Mouse (Mus musculus) induced T-regulatory cell, adult 2 months (primary cell): ENCODE measurements at regions not wholly inside any gene's neighbourhood (a gene's known extent, or its start where the extent isn't known, plus 50 kb on each side); places are given as distances from the start of the nearest gene placed in this dataset.

ENCODE experiments used
- DNase-seq: peaks from one replicate; pipeline ENCODE4 v3.0.0-alpha.2; 2012; ENCODE audit warnings: low read depth

DNA sequence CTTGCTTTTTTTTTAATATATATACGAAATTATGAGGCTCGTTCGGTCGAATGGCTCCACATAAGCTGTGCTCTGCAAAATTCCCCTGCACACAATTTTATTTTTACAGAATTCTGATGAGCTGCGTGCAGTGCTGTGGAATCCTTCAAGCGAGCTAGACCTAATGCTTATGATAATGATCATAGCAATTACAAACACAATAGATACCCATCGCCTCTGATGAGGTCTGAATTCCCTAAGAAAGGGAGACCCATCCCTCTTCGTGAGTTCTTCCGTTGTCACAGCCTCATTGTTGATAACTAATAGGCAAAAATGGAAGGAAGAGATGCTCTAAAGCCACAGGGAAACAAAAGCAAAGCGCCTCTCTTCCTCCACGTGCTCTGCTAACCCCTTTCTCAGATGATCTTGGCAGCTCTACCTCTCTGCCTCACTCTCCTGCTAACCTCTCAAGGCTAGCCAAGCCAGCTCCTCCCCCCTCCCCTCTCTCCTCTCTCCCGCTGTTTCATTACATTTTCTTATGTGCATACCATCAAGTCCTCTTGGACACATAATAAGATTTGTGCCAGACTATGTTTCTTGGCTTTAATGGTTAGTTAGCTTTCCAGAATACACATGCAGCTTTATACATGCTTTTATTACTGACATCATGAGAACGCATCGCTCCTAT is 367.7 kb upstream of the Adgrl2 start:
- no peak for DNase-seq

DNA sequence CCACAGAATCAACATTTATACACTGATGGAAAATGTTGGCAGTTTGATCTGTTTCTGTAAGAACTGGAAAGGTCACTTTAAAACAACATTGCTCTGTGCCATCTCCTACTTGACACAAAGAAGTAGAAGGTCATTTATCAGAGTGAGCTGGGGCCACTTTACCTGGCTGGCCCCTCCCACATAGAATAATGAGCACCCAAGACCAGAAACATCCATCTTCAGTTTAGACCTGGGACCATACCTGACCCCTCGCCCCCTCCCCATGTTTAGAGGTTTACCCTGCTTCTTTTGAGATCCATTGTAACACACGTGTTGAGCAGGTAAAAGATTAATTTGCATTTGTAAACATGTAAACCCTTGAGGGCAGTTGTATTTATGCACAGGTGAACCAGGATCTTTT is 366.8 kb upstream of the Adgrl2 start:
- no peak for DNase-seq

DNA sequence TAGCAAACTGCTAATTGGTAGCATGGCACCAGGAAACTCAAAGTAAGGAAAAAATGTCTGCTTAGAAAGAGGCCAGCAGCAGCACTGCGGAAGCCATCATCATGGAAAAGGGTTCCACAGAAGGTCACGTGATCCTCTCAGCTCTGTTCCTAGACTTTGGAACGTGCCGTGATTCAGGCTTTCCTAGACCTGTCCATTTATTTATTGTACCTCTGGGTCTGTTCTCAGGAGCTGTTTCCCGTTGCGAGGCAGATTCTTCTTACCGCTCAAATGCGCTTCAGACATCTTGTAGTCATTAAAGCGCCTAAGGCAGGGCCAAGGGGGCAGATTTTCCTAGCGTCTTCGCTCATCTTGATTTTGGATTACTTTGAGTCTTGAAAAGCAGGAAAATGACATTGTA is 365.0 kb upstream of the Adgrl2 start:
- no peak for DNase-seq

DNA sequence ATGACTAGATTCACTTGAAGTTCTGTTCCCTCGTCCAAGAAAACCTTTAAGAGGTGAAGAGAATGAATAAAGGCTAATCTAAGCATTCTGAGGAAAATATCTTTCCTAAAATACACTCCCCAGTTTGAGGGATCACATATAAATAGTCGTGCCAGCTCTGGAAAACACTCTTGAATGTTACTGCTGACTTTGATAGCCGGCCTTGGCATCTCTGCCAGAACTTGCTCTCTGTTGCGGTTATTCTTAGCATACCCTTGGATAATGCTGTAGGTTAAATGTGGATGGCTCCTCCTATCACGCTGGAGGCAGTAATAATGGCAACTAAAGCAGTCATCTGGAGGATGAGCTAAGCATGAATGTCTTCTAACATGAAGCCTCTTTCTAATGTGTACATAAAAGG is 363.6 kb upstream of the Adgrl2 start:
- no peak for DNase-seq

DNA sequence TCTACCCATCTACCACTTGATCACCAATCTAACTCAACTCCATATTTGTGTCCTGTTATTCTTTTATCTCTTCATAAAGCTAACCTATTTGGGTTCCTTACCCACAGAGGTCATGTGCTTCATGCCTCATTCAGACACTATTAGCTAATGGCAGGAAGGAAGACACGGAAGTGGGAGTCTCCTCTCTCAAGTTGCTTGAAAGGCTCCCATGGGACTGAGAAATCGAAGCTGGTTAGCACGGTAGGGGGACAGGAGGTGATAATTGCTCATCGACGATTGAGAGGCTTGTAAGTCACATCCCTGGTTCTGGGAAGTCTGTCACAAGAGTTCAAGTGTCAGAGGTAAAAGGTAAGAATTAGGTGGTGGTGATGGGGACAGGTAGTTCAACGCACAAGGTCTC is 362.2 kb upstream of the Adgrl2 start:
- DNase-seq = no peak

DNA sequence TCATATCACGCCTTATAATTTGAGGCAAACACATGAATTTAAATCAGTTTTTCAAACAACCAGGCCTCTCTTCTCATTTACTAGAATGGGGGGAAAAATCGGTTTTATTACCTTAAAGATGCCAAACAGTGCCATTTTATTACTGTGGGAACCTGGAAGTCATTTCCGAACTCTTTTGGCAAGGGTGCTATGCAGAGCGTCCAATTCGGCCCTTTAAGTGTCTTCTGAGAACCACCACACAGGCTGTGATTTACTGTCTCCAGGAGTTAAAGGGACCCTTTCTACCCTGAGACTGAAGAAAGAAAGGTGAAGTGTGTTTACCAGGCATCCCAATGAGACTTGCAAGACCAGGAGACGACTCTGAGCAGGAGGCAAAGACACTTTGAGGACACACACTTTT is 359.4 kb upstream of the Adgrl2 start:
- no peak for DNase-seq

DNA sequence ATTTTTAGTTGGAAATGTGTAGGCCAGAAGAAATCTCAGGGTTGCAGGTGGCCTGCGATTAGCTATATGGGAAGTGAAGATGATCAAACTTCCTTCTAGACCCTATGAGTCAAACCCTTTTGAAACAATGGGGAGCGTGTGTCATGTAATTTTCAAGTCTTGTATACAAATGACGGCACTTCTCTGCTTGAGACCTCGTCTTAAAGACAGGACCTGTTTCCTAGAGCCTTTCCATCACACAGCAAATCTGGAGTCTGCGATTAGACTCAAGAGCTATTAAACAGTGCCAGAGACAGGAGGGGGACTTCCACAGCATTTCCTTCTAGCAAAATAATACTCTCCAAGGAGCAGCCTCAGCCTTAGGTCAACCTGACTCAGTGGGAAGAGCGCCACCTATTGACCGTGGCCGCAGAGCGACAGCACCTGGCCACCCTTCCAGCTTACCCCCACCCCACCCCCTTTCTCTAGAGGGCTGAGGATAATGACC is 358.9 kb upstream of the Adgrl2 start:
- DNase-seq = peak; percentile 81

DNA sequence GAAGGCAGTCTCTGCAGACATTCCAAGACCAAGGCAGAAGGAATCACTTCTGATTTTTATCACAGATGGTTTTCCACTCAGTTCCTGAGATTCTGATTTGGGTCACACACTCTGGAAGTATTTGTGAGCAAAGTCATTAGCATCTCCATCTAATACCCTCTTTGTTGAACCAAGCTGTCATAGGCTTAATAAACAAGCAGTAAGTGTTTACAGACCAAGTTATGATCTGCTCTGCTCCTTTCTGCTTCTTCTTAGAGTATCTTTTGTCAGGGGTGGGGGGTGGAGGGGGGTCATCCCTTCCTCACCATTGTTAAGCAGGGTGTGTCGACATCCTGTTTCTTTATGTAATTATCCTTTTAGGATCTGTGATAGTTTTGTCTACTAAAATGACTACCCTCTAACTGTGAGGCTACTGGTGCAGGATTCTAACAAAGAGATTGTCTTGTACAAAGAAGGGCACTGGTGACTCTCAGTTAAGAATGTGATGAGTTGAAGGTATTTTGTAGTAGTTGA is 358.2 kb upstream of the Adgrl2 start:
- DNase-seq = no peak

DNA sequence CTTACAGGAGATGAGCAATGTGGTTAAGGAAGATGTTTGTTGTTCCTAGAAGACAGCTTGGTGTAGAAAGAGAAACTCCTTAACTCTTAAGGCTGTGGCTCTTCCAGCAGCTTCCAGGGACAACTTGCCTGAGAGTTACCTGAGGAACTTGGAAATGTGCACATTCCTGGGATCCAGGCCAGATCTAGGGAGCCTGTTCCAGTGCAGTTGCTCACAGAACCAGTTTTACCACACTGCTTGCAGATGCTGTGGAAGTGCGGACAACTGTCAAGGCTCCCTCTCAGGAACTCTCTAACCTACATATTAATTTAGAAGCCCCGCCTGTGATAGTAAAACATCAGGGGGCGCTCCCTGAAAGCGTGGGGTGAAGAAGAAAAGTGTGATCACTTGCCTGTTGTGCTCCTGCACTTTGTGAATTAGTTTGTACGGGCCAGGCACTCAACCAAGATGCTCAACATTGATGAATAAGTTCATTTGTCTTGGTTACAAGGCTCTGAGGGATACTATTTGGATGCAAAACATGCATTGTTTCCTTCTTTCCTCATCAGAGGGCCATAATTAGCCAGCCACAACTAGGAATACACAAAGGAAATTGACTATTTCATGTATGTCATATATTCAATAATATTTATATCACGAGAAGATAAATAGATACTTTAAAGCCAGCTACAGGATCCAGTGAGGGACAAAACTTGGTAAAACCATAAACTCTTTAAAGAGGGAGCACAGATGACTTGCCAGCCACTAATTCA is 357.1 kb upstream of the Adgrl2 start:
- no peak for DNase-seq

DNA sequence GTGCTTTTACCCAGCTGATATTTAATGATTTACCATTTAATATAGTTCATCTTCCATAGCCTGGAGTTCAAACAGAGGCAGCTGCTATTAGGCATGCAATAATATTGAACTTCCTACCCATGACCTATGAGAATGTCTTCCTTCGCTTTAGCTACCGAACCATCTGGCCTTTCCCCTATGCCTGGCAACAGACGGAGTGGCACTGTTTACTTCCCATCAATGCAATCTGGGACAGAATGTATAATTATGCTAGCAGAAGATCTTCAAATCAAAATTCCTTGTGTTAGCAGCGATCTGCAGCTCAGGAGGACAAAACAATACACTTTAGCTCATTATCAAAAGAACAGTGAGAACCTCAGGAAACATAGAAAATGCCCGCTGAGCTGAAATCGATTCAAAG is 352.2 kb upstream of the Adgrl2 start:
- no peak for DNase-seq

DNA sequence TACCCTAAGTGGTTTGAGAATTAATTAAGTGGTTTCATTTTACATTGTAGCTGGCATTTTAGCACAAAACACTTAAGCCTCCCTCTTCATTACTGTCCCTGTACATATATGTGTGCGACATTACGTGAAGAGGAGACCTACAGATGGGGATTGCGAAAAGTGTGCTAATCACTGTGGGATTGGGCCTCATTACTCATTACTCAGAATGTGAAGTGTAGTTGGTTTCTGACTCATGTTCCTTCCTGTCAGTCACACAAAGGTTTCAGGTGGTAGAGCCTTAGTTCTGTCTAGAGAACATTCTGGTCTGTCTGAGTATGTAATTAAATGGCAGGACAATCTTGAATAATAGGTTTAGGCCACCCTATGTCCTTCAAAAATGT is 349.0 kb upstream of the Adgrl2 start:
- peak; percentile 75 for DNase-seq

DNA sequence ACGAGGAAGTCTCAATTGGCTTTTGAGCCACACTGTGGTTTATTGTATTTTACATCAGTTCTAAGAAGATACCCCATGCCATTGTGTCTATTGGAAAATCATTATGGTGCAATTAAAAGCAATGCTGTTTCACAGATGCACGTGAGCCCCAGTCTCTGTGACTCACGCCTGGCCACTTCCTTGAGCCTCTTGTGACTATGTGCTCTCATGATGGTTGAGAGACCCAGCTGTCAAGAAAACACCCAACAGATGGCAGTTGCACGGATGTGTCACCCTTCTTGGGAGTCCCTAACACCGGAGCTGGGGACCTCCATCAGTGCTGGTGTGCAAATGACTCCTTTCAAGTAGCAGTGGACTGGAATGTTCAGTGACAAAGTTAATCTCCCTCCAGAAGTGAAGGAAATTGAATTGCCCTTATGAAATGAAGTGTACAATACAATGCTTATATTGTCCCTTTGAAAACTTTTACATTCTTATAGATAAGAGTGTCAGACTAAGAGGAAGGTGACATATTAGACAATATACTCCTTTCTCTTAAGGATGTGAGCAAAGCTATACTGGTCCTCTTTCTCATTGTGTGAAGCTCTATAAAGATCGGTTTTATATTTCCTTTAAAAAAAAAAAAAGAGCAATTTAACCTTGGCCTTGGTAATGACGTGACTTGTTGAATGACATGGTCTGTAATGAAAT is 348.5 kb upstream of the Adgrl2 start:
- peak; percentile 71 for DNase-seq

DNA sequence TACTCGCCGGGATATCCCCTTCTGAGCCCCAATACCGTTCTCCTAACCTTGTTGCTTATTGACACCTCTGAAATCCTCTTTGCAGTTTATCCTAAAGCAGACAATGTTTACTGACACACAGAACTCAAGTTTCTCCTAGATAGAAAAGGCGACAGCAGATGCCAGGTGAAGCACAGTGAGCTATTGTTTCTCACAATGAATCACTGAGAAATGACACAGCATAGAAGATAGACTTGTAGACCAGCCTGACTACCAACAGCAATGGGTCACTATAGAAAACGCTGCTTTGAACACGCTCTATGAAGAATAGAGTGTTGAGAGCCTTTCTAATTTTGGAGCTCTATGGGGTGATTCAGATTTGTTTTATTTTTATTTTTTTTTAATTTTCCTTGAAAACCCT is 344.9 kb upstream of the Adgrl2 start:
- DNase-seq = no peak

DNA sequence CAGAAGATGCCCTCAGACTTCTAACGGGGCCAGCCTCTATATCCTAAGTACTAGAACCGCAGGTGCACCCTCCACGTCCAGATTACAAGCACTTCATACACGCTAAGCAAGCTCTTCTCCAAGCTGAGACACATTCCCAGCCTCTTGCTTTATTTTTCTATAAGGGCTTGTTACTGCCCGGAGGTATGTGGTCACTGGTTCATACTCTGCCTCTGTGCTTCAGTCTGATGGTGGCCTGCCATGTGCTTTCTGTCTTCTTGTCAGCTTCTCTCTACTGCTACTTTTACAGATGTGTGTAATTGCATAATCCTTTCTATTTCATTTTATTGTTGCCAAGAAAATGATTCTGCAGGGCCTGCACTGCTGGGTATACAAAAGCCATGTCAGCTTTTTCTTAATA is 343.3 kb upstream of the Adgrl2 start:
- no peak for DNase-seq

DNA sequence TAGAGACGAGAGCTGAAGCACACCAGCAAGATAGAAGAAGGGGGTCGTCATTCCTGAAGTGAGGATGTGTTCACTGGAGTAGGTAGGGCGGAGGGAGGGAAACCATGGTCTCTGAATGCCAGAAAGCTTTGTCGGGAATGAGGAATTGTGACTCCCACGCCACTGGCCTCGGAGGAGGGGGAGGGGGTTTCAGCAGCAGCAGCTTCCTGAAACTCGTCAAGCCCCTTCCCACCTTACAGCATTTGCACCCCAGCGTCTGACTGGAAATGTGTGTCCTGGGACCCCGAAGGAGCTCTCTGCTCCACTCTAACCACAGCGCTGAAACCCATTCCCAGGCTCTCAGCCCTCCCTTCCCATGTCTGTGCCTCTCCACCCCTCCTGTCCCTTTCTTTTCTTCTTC is 342.8 kb upstream of the Adgrl2 start:
- no peak for DNase-seq

DNA sequence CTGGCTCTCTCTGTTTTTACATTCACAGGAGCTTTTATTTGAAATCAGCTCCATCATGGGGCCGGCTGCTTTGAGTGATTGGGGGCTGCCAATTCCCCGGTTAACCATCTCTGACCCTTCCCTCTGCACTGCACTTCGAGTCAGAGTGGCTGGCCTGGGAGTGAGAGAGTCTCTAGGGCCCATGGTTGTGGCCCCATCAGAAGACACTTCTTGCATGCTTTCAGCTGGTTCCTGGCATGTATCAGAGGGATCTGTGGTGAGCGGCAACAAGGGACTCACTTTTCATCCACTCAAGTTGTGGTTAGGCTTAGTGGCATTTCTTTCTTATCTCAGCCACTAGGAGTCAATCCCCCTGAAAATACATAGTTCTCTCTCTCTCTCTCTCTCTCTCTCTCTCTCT is 341.8 kb upstream of the Adgrl2 start:
- no peak for DNase-seq

DNA sequence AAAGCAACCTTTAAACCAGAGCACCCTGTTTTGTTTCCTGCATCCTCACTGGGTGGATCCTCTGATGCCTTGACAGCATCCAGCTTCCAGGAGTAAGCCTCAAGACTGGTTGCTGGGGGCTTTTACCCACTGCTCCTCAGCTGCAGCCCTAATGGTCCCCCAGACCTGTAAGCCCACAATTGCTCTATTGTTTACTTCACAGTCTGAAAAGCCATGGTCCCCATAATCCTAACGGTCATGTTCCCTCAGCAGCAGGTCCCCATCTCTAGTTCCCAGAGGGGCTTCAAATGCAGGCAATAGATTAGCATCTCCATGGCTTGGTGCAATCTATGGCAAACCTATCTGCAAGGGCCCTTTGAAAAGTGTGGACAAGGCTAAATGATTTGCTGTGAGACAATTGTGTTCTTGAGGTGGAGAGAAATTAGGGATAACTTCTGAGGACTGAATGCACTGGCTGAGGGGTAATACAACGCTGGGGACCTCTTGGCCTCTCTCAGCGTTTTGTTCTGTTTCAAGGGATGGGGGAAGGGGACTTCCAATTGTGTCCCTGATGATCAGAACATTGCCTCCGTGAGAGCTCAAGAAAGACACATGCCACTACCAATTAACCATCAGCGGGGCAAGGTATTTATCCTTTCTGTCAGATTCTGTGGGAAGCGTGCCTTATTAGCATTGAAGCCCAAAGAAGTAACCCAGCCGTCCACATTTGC is 341.1 kb upstream of the Adgrl2 start:
- no peak for DNase-seq

DNA sequence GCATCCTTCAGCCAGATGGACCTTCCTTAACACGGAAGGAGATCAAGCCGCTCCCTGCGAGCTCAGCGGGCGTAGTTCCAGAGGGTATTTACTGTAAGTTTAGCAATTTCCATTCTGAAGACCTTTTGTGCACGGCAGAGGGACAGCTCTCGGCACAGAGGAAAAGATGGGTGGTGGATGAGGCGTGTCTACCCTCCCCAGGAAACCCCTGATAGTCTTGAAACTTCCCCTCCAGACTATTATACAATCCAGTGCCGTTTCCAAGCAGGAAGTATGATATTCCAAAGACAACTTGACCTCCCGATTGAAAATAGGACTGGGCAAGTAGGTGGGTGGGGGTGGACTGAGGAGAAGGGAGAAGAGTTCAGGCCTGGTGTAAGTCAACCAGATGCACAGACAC is 340.4 kb upstream of the Adgrl2 start:
- DNase-seq = no peak

DNA sequence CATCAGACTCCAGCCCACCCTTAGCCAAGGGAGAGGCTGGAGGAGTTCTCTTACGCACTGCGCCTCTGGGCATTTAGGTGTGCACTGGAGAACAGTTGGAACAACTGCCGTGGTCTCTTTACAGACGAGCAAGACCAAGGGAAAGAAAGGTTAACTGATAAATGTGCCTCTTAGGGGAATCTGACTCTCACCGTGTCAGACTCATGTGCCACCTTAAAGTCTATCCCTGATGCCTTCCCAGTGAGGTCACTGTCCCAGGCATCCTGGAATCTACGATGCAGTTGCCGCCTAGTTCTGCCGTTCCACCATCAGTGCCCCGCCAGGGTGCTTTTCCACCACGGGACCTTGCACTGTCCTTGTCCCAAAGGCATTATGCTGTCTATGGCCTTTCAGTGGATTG is 339.7 kb upstream of the Adgrl2 start:
- DNase-seq = no peak

DNA sequence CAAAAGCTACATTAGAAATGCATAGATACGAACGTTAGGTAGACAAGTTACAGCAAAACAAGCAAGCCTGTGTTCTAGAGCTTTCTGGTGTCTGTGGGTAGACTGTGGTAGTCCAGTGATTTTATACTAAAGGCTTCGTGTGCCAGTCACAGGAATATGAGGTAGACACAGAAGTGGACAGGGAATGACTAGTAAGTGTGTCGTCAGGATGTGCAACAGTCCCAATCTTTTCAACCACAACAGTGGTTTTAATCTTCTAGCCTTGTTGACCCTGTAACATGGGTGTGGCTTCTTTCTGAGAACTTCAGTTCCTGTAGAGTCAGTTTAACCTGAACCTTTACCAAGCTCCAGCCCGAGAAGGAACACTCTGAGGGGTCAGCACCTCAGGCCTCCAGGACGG is 339.3 kb upstream of the Adgrl2 start:
- peak; percentile 55 for DNase-seq

DNA sequence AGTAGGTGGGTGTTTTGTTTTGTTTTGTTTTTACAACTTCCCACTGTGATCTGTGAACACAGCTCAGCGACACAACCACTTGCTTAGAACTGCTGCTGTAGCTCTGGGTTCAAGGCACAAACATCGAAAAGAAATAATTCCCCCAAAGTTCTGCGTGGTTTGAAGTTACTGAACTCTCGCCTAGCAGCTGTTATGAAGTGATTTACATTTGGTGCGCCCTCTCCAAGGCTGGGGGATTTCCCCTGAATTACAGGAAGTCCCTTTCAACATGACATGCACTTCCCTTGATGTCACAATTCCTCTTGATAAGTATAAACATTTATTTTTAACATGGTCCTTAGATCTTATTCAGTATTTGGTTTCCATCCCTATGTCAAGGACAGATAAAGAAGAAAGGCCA is 336.3 kb upstream of the Adgrl2 start:
- peak; percentile 92 for DNase-seq

DNA sequence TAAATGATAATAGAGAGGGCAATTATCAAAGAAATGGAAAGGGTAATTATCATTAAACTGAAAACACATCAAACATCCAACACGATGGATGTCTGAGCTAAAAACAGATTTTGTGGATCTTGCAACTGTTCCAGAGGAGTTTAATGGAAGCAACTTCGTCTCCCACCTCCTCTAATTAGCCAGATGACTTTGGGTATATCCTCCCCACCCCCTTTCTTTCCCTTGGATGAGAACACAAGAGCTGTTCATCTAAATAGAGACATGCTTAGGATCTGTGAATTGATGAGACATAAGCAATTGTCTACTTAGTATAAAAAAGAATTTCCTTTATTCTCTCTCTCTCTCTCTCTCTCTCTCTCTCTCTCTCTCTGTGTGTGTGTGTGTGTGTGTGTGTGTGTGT is 333.7 kb upstream of the Adgrl2 start:
- no peak for DNase-seq
